Mouse (Mus musculus) adrenal gland, postnatal 25 days (tissue): ENCODE measurements around the gene Olfr1000. TPM values are rescaled to one million over a fixed set of nuclear protein-coding genes. Genes with fewer than 3 reads are reported as not detected.
"Not testable (repeated sequence)": the region's sequence is repeated elsewhere in the genome, so short reads cannot be mapped to it uniquely, and the experiment has no call there.

ENCODE experiments used
- DNase-seq: peaks from one replicate; pipeline ENCODE4 v3.0.0; 2021; ENCODE audit warnings: mixed read lengths
- long read RNA-seq: library from polyadenylated mRNA; stranded (forward); transcript quantifications from one replicate; pipeline ENCODE4 v2.0.0, GENCODE M21; 2021
- total RNA-seq: library from RNA; stranded (reverse); gene quantifications from 2 replicates; pipeline ENCODE4 v1.2.3, GENCODE M21; 2021

Gene Olfr1000
- not detected in 2 replicates for total RNA-seq
- long read RNA-seq, result 0 reads

DNA sequence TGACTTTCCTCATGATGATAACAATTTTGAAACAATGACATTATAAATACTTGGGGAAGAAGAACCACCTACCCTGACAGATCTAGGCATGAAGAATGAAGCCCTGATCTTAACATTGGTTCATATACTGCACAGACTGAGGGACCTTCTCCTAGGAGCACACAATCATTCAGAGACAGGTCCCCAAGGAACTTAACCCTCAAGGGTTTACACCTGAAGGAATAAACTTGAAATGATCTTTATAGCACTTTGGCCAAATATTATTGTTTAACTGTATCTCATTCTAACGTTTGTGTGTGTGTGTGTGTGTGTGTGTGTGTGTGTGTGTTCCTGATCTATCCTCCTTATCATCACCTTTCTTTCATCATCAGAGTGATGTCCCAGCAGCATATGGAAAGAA lies at the start of gene Olfr1000:
TSS of gene Olfr1000 (minus strand) at position 101 of the 400 bp plus-strand sequence.
- no peak for DNase-seq

DNA sequence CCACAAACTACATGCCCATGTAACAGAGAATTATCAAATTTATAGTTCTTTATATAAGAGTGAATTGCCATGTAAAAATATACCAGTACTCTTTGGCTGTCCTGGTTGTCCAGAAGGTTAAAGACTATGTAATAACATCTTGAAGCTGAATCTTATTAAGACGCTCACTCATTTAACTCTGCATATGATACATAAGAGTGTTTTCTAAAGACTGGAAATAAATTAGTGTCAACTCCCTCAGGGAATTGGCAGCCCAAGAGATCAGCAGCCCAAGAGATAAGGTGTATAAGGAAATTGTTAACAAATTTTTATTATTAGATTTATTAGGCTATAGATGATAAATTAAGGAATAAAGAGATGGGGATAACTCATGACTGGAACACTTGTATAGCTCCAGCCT lies 38.9 kb upstream of the Olfr1000 start, which contains the start of gene Olfr1002:
TSS of gene Olfr1002 (minus strand) at position 101 of the 400 bp plus-strand sequence.
- no peak for DNase-seq

DNA sequence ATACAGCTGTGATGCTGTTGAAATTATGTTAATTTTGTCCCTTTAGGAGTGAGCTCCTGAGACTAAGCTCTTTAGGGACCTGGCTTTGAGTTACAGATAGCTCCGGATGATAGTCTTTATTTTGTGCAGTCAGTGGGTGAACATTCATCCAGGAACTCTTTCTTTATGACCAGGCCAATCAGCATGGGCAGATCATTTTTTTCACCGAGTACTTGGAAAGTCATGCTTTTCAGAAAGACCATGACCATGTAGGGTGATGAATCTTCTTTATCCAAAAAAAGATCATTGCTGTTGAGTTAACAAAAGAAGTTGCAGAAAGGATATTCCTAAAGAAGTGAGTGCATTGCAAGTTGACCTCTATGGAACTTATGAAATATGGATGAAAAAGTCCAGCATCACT lies 23.1 kb downstream of the Olfr1000 start, which contains the start of gene Olfr998:
TSS of gene Olfr998 (plus strand) at position 301 of the 400 bp plus-strand sequence.
- DNase-seq, result not testable (repeated sequence)

DNA sequence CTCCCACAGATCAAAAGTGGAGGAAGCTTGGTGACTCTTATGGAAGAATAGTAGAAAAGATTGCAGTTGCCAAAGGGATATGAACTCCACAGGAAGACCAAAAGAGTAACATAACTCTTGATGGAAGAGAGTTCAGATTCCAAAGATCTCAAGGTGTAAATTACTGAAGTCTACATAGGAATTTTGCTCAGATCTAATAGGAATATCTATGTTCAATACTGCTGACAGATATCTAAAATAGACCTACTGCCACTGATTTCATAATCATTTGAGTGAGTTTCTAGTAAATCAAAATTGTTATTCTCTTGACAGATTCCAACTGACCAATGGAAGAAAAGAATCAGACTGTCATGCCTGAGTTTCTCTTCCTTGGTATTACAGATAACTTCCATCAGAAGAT lies 32.8 kb downstream of the Olfr1000 start, which contains the start of gene Olfr996:
TSS of gene Olfr996 (plus strand) at position 301 of the 400 bp plus-strand sequence.
- no peak for DNase-seq

DNA sequence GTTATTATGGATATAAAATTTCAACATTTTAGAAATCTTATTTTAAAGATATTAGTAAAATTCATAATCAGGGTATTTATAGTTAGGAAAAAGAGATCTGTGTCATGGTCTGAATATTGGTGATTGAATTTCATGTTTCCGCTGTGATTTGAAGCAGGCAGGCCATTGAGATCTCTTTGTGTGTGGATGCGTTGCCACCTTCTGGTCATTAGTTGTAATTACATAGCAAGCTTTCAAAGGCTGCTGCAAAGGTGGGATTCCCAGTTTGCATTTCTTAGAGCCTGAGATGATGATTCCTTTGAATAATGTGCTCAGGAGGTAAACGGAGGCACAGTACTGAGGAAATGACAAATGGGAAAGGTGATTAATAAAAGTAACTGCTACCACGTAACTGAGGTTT lies 50.5 kb downstream of the Olfr1000 start:
- DNase-seq, result no peak

DNA sequence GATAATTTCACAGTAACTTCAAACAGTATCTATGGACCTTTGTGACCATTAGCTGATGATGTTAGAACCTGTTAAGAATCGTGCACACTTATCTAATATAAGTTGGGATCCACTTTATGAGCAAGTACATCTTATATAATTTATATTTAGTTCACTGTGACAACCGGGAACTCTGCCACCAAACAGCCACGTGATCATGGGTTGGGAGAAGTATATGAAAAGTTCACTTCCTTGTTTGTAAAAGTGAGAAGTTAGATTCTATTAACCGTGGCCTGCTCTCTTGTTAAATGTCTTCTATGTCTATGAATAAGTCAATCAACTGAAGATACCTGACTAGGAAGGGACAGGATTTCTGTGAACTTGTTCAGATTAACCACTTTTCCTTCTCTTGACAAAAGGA lies 51.5 kb downstream of the Olfr1000 start:
- DNase-seq, result no peak

Other genes with a start within 250 kb of the Olfr1000 start
- gene Olfr988, start 248.7 kb downstream of the Olfr1000 start, total RNA-seq, result not detected in 2 replicates
- not detected in 2 replicates for gene Olfr992, start 202.4 kb downstream of the Olfr1000 start, total RNA-seq
- gene Olfr993, start 197.0 kb downstream of the Olfr1000 start, total RNA-seq, result not detected in 2 replicates
- not detected in 2 replicates for gene Olfr994, start 175.5 kb downstream of the Olfr1000 start, total RNA-seq
- gene Olfr995, start 168.3 kb downstream of the Olfr1000 start, total RNA-seq, result not detected in 2 replicates
- 0.38 and 0.39 TPM in 2 replicates for gene 4833423E24Rik, start 92.9 kb downstream of the Olfr1000 start, total RNA-seq
- not detected in 2 replicates for gene Olfr996, start 32.7 kb downstream of the Olfr1000 start, total RNA-seq
- not detected in 2 replicates for gene Olfr998, start 23.0 kb downstream of the Olfr1000 start, total RNA-seq
- gene Olfr1002, start 38.8 kb upstream of the Olfr1000 start, total RNA-seq, result not detected in 2 replicates
- gene Olfr154, start 52.6 kb upstream of the Olfr1000 start, total RNA-seq, result not detected in 2 replicates
- not detected in 2 replicates for gene Olfr1006, start 66.9 kb upstream of the Olfr1000 start, total RNA-seq
- gene Olfr1008, start 77.5 kb upstream of the Olfr1000 start, total RNA-seq, result not detected in 2 replicates
- 0.30 TPM in 1 of 2 replicates, not detected in the other for gene Olfr1009, start 103.5 kb upstream of the Olfr1000 start, total RNA-seq
- gene Olfr1012, start 150.9 kb upstream of the Olfr1000 start, total RNA-seq, result not detected in 2 replicates
- 0.06 TPM in 1 of 2 replicates, not detected in the other for gene Olfr1013, start 155.2 kb upstream of the Olfr1000 start, total RNA-seq
- 0.38 TPM in 1 of 2 replicates, not detected in the other for gene Olfr1014, start 160.8 kb upstream of the Olfr1000 start, total RNA-seq
- not detected in 2 replicates for gene Olfr1015, start 170.1 kb upstream of the Olfr1000 start, total RNA-seq
- gene Olfr1016, start 190.6 kb upstream of the Olfr1000 start, total RNA-seq, result not detected in 2 replicates
- not detected in 2 replicates for gene Olfr1018, start 206.6 kb upstream of the Olfr1000 start, total RNA-seq
- gene Olfr1019, start 233.6 kb upstream of the Olfr1000 start, total RNA-seq, result not detected in 2 replicates
- not detected in 2 replicates for gene Olfr1020, start 235.1 kb upstream of the Olfr1000 start, total RNA-seq